Mouse (Mus musculus) small intestine, adult 2 months (tissue): ENCODE measurements around the gene Coq5.

ENCODE experiments used
- CTCF ChIP-seq: fragments of 200-500 bp; IDR thresholded peaks from 2 replicates; pipeline ENCODE4 v1.5.1; 2012; ENCODE audit warnings: low read depth, mild to moderate bottlenecking, control low read depth, inconsistent platforms, low read length, moderate library complexity, mixed read lengths; ENCODE audit not compliant: insufficient replicate concordance, insufficient read length; ENCODE audit errors: extremely low read depth
- POLR2A ChIP-seq: fragments of 200-500 bp; IDR thresholded peaks from 2 replicates; pipeline ENCODE4 v1.6.1; 2012; ENCODE audit warnings: low read depth, mild to moderate bottlenecking, control low read depth, inconsistent platforms, low read length, moderate library complexity

GRCm38 (mm10) chr5:115261880-115262279 is 17.6 kb upstream of the Coq5 start:
- TF ChIP-seq CTCF (no peak), POLR2A (no peak)
